Mouse (Mus musculus) heart, embryonic 16.5 days (tissue): Measurements from ENCODE around the gene Shb. TPM values are rescaled to one million over a fixed set of nuclear protein-coding genes. Genes with fewer than 3 reads are reported as not detected.

Source experiments
- ATAC-seq: fragments of 200-750 bp; cut with Nextera tagmentation; replicated peaks from 2 replicates; pipeline ENCODE4 v1.8.0; 2017; ENCODE audit warnings: moderate number of reproducible peaks; ENCODE audit not compliant: insufficient read depth, low FRiP score; ENCODE audit errors: extremely low read depth
- H3K27ac ChIP-seq: fragments of 300-500 bp; sonication (generic); 2 replicates; pipeline ENCODE4 v1.5.1; 2014; ENCODE audit warnings: mild to moderate bottlenecking, low read length, control low read depth, moderate library complexity
- H3K27me3 ChIP-seq: fragments of 300-500 bp; sonication (generic); 2 replicates; pipeline ENCODE4 v1.6.1; 2014; ENCODE audit warnings: low read length, mixed read lengths; ENCODE audit not compliant: control insufficient read depth, insufficient read depth
- H3K36me3 ChIP-seq: fragments of 300-500 bp; sonication (generic); 2 replicates; pipeline ENCODE4 v1.6.1; 2014; ENCODE audit not compliant: control insufficient read depth, insufficient read depth
- H3K4me1 ChIP-seq: fragments of 300-500 bp; sonication (generic); 2 replicates; pipeline ENCODE4 v1.6.1; 2014; ENCODE audit warnings: low read length, mixed read lengths; ENCODE audit not compliant: control insufficient read depth, insufficient read depth
- H3K4me2 ChIP-seq: fragments of 300-500 bp; sonication (generic); 2 replicates; pipeline ENCODE4 v1.6.1; 2014; ENCODE audit warnings: low read depth, mild to moderate bottlenecking, control low read depth, low read length
- H3K4me3 ChIP-seq: fragments of 300-500 bp; sonication (generic); 2 replicates; pipeline ENCODE4 v1.5.1; 2014; ENCODE audit warnings: mild to moderate bottlenecking, control low read depth, low read length
- H3K9ac ChIP-seq: fragments of 300-500 bp; sonication (generic); 2 replicates; pipeline ENCODE4 v1.6.1; 2014; ENCODE audit warnings: low read length, control low read depth
- H3K9me3 ChIP-seq: fragments of 300-500 bp; sonication (generic); replicated peaks from 2 replicates; pipeline ENCODE4 v1.6.1; 2016; ENCODE audit warnings: low read length; ENCODE audit not compliant: control insufficient read depth
- WGBS: fragments of 180-500 bp; shearing (Covaris S2); extraction: QIAGEN DNeasy Blood & Tissue Kit; methylation state at CpG from one replicate; pipeline ENCODE4 v1.1.7; 2014; 5-methylcytosine and 5-hydroxymethylcytosine counted together
- polyA plus RNA-seq: library from polyadenylated mRNA; unstranded; fragments of >200 nt; fragmentation: Nextera tagmentation; extraction: Ambion mirVana; gene quantifications from 2 replicates; pipeline ENCODE4 v1.2.1, GENCODE M21; 2015

Gene Shb
- polyA plus RNA-seq, 1 experiment from 2014 or later: 7.6 TPM

GRCm38 (mm10) chr4:45503380-45503779 is 28.9 kb downstream of the Shb start:
- Histone ChIP-seq H3K4me2 (no peak overlapping the region), H3K9me3 (no peaks in the 10 kb centered on the region), H3K9ac (no peak overlapping the region), H3K4me1 (peaks cover 62% of the 10 kb centered on the region), H3K27me3 (no peaks in the 10 kb centered on the region), H3K27ac (no peak overlapping the region), H3K4me3 (no peak overlapping the region), H3K36me3 (no peaks in the 10 kb centered on the region)
- 90% methylated on average over 6 of the region's 6 CpGs for WGBS
- no peak for ATAC-seq

DNA sequence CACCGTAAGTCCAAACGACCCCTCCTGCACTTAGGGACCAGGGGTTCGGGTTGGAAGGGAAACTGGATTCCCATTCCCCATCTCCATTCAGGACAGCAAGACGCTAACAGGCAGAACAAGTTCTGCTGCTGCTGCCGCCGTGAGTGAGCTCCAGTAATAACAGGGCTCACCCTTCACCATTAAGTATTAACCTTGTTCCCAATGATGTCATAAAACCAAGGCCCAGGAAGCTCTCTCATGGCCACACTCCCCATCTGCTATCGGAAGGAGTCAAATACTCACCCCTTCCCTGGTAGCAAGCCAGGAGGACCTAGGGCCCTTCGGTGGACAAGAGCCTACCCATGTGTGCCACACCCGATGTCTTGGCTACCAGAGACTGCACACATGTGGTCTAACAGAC is 30.3 kb downstream of the Shb start:
- WGBS: 87% methylated on average over 9 of the region's 9 CpGs
- H3K4me1 ChIP-seq: peaks cover 60% of the 10 kb centered on the region
- no peak for ATAC-seq

DNA sequence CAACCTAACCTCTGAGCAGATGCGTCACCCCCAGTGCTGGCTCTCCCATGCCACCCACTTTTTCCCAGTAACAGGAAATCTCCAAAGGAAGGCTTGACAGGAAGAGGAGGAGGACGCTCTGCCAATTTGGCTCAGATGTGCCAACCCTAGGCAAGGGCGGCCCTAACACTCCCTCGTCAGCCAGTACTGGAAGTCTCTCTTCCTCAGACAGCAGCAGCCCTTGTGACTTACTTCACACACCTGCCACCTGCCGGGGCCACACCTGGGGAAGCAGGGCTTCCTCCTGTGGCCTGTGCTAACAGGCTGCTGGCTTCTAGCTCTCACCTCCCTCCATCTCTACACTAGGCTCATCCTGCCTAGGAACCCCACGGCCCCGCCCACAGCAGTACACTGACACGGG is 31.9 kb downstream of the Shb start:
- 69% methylated on average over 8 of the region's 8 CpGs for WGBS
- peak overlapping the region; percentile 8 for H3K27ac ChIP-seq
- H3K9ac ChIP-seq: no peak overlapping the region

More for the DNA sequence above, 30.3 kb downstream of the Shb start:
- no peak overlapping the region for H3K9ac ChIP-seq
- H3K9me3 ChIP-seq: no peaks in the 10 kb centered on the region
- H3K4me2 ChIP-seq: no peak overlapping the region
- no peaks in the 10 kb centered on the region for H3K27me3 ChIP-seq
- no peaks in the 10 kb centered on the region for H3K36me3 ChIP-seq
- H3K27ac ChIP-seq: no peak overlapping the region
- no peak overlapping the region for H3K4me3 ChIP-seq

GRCm38 (mm10) chr4:45499556-45499955 is 32.7 kb downstream of the Shb start:
- Histone ChIP-seq H3K27ac (peak overlapping the region; percentile 11; the same call in 1 of the 2 replicates), H3K36me3 (no peaks in the 10 kb centered on the region), H3K4me2 (no peak overlapping the region), H3K9ac (peak overlapping the region; percentile 36; the same call in 1 of the 2 replicates), H3K27me3 (no peaks in the 10 kb centered on the region), H3K9me3 (no peaks in the 10 kb centered on the region), H3K4me1 (peaks cover 66% of the 10 kb centered on the region), H3K4me3 (no peak overlapping the region)
- no peak for ATAC-seq
- WGBS: 68% methylated on average over 10 of the region's 10 CpGs

More for the DNA sequence above, 31.9 kb downstream of the Shb start:
- no peak overlapping the region for H3K4me3 ChIP-seq
- H3K4me1 ChIP-seq: peaks cover 58% of the 10 kb centered on the region
- no peaks in the 10 kb centered on the region for H3K9me3 ChIP-seq
- H3K36me3 ChIP-seq: no peaks in the 10 kb centered on the region
- H3K27me3 ChIP-seq: no peaks in the 10 kb centered on the region
- no peak overlapping the region for H3K4me2 ChIP-seq
- ATAC-seq: no peak

DNA sequence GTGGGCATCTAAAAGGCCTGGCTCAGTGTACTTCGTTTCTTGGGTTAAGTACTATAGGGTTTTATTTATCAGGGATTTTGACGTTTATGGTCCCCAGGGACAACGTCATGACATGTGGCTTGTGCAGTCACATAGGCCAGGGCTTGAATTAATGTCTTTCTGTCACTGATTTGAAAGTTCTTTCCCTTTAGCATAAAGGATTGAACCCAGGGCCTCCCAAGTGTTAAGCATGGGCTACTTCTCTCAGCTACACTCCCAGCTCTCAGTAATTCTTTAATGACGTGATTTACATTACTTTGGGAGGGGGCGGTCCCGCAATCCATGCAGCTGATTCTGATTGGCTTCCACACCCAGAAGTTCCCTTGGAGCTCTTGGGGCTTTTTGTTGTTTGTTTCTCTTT is 33.2 kb downstream of the Shb start:
- H3K36me3 ChIP-seq: no peaks in the 10 kb centered on the region
- H3K4me1 ChIP-seq: peaks cover 67% of the 10 kb centered on the region
- H3K9me3 ChIP-seq: no peaks in the 10 kb centered on the region
- H3K4me3 ChIP-seq: no peak overlapping the region
- no peaks in the 10 kb centered on the region for H3K27me3 ChIP-seq
- no peak for ATAC-seq
- peak overlapping the region; percentile 36; the same call in 1 of the 2 replicates for H3K9ac ChIP-seq
- 55% methylated on average over 6 of the region's 6 CpGs for WGBS
- no peak overlapping the region for H3K4me2 ChIP-seq
- H3K27ac ChIP-seq: 0 out of 2 replicates have a peak overlapping the region, but pooled peaks have one; percentile 11

GRCm38 (mm10) chr4:45498345-45498744 is 33.9 kb downstream of the Shb start:
- Histone ChIP-seq H3K9ac (peak overlapping the region; percentile 13; the same call in 1 of the 2 replicates), H3K27me3 (no peaks in the 10 kb centered on the region), H3K4me2 (no peak overlapping the region), H3K4me1 (peaks cover 73% of the 10 kb centered on the region), H3K4me3 (no peak overlapping the region), H3K36me3 (no peaks in the 10 kb centered on the region), H3K27ac (peak overlapping the region; percentile 43; the same call in 1 of the 2 replicates), H3K9me3 (no peaks in the 10 kb centered on the region)
- ATAC-seq: no peak
- WGBS: 57% methylated on average over 5 of the region's 5 CpGs

DNA sequence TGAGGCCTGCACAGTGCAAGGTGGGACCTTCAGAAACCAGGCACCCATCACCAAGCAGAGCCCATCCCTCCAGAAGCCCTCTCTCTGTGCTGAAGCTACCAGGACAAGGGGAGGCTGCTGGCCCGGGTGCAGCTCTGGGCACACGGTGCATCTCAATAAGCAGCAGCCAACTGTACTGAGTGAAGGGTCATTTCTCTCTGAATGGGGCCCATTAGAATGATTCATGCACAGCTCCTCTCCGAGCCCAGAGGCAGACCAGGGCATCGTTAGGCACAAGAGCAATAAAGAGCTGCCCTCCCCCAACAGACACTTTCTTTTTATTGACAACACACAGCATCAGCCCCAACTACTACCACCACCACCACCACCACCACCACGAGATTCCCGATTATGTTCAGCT is 35.0 kb downstream of the Shb start:
- Histone ChIP-seq H3K4me2 (no peak overlapping the region), H3K27ac (no peak overlapping the region), H3K9me3 (no peaks in the 10 kb centered on the region), H3K36me3 (no peaks in the 10 kb centered on the region), H3K4me3 (no peak overlapping the region), H3K4me1 (peaks cover 80% of the 10 kb centered on the region), H3K27me3 (no peaks in the 10 kb centered on the region), H3K9ac (no peak overlapping the region)
- no peak for ATAC-seq
- WGBS: 65% methylated on average over 6 of the region's 6 CpGs

- Histone ChIP-seq H3K4me3 (no peak overlapping the region), H3K9me3 (no peaks in the 10 kb centered on the region), H3K9ac (peak overlapping the region; percentile 61), H3K4me2 (peak overlapping the region; percentile 6; the same call in 1 of the 2 replicates), H3K36me3 (no peaks in the 10 kb centered on the region), H3K27me3 (no peaks in the 10 kb centered on the region), H3K4me1 (peaks cover 94% of the 10 kb centered on the region), H3K27ac (peak overlapping the region; percentile 94)
- ATAC-seq: peak; percentile 26; the same call in 1 of the 2 replicates
- WGBS: 41% methylated on average over 8 of the region's 8 CpGs
These were observed 36.6 kb downstream of the Shb start for GRCm38 (mm10) chr4:45495531-45496201.

DNA sequence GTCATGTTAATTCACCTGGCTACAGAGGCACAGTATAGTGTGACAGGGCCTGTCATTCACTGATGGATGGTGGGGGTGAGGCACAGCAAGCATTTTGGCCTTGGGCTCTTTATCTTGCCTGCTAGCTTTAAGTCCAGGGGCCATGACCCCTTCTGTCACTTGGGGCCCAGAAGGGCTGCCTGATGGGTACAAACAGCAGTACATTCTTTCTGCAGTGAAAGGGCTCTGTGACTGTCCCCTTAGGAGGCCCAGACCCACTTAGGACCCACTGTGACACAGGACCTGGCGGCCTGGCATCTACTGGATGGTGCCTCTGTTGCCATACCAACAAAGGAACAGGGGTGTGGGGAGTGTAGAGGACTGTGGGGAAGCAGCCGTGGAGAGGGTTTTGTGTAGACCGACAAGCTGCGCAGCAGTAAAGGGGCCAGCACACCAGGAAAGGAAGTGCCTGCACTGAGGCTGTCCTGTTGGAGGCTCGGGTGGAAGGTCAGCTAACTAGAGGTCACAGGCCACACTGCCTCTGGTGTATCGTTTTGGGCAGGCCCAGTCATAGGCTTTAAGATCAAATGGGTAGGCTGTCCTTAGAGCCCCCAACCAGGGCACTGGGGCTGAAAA is 38.4 kb downstream of the Shb start:
- Histone ChIP-seq H3K4me3 (no peak overlapping the region), H3K27ac (peak overlapping the region; percentile 94), H3K9me3 (no peaks in the 10 kb centered on the region), H3K27me3 (no peaks in the 10 kb centered on the region), H3K36me3 (no peaks in the 10 kb centered on the region), H3K9ac (peak overlapping the region; percentile 61), H3K4me2 (no peak overlapping the region), H3K4me1 (peaks cover 94% of the 10 kb centered on the region)
- 37% methylated on average over 6 of the region's 6 CpGs for WGBS
- no peak for ATAC-seq
